Mouse (Mus musculus): ENCODE data around the gene Pou5f1. TPM values are rescaled to one million over a fixed set of nuclear protein-coding genes. Genes with fewer than 3 reads are reported as not detected.
"Not testable (repeated sequence)": the region's sequence is repeated elsewhere in the genome, so short reads cannot be mapped to it uniquely, and the experiment has no call there.

Gene Pou5f1
- 0.13 TPM in 1 of 2 replicates, not detected in the other for polyA plus RNA-seq (2015; fragmentation: Nextera tagmentation; extraction: Ambion mirVana)

- Histone ChIP-seq H3K4me2 (no peak within 1 kb of the TSS), H3K9ac (no peak within 1 kb of the TSS), H3K27me3 (peaks cover 38% of the 10 kb centered on the region), H3K27ac (no peak within 1 kb of the TSS), H3K4me3 (replicated peaks) (no peak within 1 kb of the TSS), H3K36me3 (no peaks in the 10 kb centered on the region), H3K4me1 (0 out of 2 replicates have a peak, but pooled peaks cover 3% of the 10 kb centered on the region), H3K9me3 (replicated peaks) (no peaks in the 10 kb centered on the region)
- no peak for ATAC-seq (replicated peaks; ENCODE audit: low FRiP score)
- WGBS: 43% methylated on average over 13 of the region's 13 CpGs
These were observed at the start of gene Pou5f1 for GRCm38 (mm10) chr17:35505776-35506175. Gene Pou5f1, plus strand, starts transcription at chr17:35506018.

DNA sequence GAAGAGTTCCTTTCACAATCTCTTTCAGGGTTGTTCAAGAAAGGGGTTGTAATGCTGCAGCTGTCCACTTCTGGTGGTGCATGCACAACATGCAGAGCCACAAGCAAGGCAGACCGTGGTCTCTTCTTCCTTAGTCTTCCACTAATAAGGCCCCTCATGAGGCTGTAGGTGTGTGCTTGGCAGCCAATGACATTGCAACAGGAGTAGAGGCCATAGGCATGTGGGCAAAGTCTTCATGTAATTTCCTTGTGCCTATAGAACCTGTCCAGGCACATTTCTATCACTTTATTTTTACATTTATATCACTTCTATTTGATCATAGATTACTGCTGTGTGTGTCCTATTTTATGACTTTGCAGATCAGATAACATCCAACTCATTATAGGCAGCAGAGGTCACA lies 47.6 kb upstream of the Pou5f1 start:
- H3K4me3 ChIP-seq (replicated peaks); H3K4me1 ChIP-seq; H3K4me2 ChIP-seq; H3K36me3 ChIP-seq; H3K9ac ChIP-seq; H3K27me3 ChIP-seq; ATAC-seq (replicated peaks; ENCODE audit: low FRiP score); H3K27ac ChIP-seq; H3K9me3 ChIP-seq (replicated peaks): not testable (repeated sequence)
- WGBS: no CpG with 5 or more reads among the region's 1 CpGs

DNA sequence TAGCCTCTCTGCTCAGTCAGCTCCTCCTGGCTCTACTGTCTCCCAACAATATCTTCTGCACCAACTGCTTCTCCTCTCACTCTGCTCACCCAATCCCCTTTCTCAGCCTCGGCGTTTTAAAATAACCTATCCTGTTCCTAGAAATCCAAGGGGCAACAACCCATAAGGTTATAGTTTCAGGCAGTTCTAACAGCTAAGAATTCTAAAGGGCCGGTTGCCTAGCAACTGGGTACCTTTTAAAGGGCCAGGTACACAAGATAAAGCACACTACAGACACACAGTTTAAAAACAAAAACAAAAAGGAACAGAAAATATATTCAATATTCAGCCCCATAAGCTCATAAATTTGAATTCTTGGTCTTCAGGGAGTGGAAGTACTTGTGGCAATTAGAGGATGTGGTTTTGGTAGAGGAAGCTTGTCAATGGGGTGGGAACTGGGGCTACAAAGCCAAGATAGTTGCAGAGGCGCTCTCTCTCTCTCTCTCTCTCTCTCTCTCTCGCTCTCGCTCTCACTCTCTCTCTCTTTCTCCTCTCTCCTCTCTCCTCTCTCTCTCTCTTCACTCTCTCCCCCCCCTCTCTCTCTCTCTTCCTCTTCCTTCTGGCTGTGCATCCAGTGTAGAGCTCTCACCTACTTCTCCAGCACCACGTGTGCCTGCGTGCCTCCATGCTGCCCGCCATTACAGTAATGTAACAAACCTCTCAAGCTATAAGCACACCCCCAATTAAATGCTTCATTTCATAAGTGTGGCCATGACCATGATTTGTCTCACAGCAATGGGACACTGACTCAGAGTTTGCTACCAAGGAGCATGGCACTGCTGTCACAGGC lies 45.1 kb upstream of the Pou5f1 start:
- not testable (repeated sequence) for H3K36me3 ChIP-seq; H3K4me3 ChIP-seq (replicated peaks); H3K9me3 ChIP-seq (replicated peaks); ATAC-seq (replicated peaks; ENCODE audit: low FRiP score); H3K4me2 ChIP-seq; H3K4me1 ChIP-seq; H3K9ac ChIP-seq; H3K27me3 ChIP-seq; H3K27ac ChIP-seq
- WGBS: 58% methylated on average over 3 of the region's 9 CpGs

- Histone ChIP-seq H3K4me1 (peaks cover 11% of the 10 kb centered on the region), H3K27me3 (peaks cover 24% of the 10 kb centered on the region)
- not testable (repeated sequence) for H3K27ac ChIP-seq; H3K9ac ChIP-seq; H3K9me3 ChIP-seq (replicated peaks); H3K4me2 ChIP-seq; H3K36me3 ChIP-seq; ATAC-seq (replicated peaks; ENCODE audit: low FRiP score); H3K4me3 ChIP-seq (replicated peaks)
- 7% methylated on average over 8 of the region's 8 CpGs for WGBS
These were observed 40.2 kb upstream of the Pou5f1 start for GRCm38 (mm10) chr17:35465651-35466050.

DNA sequence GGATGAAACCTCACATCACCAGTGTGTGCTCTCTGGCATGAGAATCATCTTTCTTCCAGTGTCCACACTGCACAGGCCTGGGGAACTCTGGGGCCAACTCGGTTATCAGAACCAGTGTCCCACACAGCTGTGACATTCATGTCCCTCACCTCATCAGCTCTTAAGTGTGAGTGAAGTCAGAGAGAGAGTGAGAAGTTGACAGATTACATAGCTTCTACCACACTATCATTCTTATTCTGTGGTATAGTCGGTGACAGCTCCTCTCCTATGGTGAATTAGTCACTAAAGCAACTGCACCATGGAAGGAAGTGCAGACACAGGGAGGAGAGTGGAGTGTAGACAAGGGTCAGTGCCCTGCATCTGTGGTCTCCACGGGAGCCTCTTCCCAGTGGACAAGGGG lies 36.9 kb upstream of the Pou5f1 start:
- 54% methylated on average over 3 of the region's 3 CpGs for WGBS
- not testable (repeated sequence) for ATAC-seq (replicated peaks; ENCODE audit: low FRiP score); H3K4me3 ChIP-seq (replicated peaks)

DNA sequence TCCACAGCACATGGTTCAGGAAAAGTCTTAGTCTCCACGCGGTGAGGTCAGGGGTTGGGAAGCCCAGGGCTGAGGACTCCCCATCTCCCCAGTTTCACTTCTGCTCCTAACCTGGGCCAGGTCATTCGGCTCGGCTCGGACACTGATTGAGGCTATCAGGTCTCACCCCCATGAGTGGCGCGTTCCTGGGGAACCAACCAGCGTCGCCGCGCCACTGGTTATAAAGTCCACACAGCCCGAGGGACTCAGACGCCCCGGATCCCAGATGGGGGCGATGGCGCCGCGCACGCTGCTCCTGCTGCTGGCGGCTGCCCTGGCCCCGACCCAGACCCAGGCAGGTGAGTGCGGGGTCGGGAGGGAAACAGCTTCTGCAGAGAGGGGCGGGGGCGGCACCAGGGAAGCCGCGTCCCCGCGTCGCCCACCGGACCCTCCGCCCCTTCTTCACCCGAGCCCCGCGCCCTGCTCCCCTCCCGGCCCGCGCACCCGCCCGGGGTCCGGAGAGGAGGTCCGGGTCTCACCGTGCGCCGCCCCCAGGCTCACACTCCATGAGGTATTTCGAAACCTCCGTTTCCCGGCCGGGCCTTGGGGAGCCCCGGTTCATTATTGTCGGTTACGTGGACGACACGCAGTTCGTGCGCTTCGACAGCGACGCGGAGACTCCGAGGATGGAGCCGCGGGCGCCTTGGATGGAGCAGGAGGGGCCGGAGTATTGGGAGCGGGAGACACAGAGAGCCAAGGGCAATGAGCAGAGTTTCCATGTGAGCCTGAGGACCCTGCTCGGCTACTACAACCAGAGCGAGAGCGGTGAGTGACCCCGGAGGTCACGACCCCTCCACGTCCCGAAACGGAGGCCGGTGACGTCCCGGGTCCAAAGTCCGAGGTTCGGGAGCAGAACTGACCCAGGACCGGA lies 35.7 kb upstream of the Pou5f1 start, which contains the start of gene H2-Q10:
TSS of gene H2-Q10 (plus strand) at position 248 of the 910 bp plus-strand sequence.
- no peak within 1 kb of the TSS for H3K27ac ChIP-seq
- H3K4me1 ChIP-seq: peaks cover 14% of the 10 kb centered on the region
- no peaks in the 10 kb centered on the region for H3K36me3 ChIP-seq
- ATAC-seq (replicated peaks; ENCODE audit: low FRiP score): peak; percentile 22; the same call in 1 of the 2 replicates
- peak within 1 kb of the TSS; percentile 50 for H3K4me3 ChIP-seq (replicated peaks)
- H3K9me3 ChIP-seq (replicated peaks): no peaks in the 10 kb centered on the region
- WGBS: under 1% methylated on average over 80 of the region's 80 CpGs
- peak within 1 kb of the TSS; percentile 32 for H3K9ac ChIP-seq
- peak within 1 kb of the TSS; percentile 93 for H3K4me2 ChIP-seq
- H3K27me3 ChIP-seq: peaks cover 31% of the 10 kb centered on the region

More for the DNA sequence above, 36.9 kb upstream of the Pou5f1 start:
- not testable (repeated sequence) for H3K9ac ChIP-seq; H3K36me3 ChIP-seq; H3K27ac ChIP-seq; H3K9me3 ChIP-seq (replicated peaks); H3K4me2 ChIP-seq
- peaks cover 28% of the 10 kb centered on the region for H3K27me3 ChIP-seq
- peaks cover 14% of the 10 kb centered on the region for H3K4me1 ChIP-seq

DNA sequence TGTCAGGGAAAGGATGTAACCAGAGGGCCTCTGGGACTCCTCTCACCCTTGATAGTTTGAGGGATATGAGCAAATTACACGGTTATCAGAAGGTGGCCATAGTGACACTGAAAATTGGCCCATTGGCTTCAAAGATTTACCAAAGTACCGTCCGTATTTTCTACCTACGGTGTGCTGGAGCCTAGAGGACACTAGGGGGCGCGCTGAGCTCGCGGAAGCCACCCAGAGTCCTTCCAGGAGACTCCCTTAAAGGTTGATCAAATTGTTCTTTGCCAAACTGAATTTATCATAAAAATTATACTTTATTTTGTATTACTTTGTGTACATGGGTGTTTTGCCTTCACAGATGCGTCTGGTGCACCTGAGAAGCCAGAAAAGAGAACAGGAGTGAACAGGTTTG lies 21.8 kb upstream of the Pou5f1 start:
- no peak for ATAC-seq (replicated peaks; ENCODE audit: low FRiP score)
- H3K4me3 ChIP-seq (replicated peaks): no peak overlapping the region
- no peak overlapping the region for H3K9ac ChIP-seq
- H3K9me3 ChIP-seq (replicated peaks): no peaks in the 10 kb centered on the region
- WGBS: under 1% methylated on average over 9 of the region's 9 CpGs
- no peak overlapping the region for H3K4me2 ChIP-seq
- H3K27ac ChIP-seq: no peak overlapping the region
- no peaks in the 10 kb centered on the region for H3K27me3 ChIP-seq
- no peaks in the 10 kb centered on the region for H3K36me3 ChIP-seq
- H3K4me1 ChIP-seq: no peaks in the 10 kb centered on the region

- no peaks in the 10 kb centered on the region for H3K4me1 ChIP-seq
- H3K36me3 ChIP-seq: no peaks in the 10 kb centered on the region
- no peak overlapping the region for H3K4me3 ChIP-seq (replicated peaks)
- no peak overlapping the region for H3K4me2 ChIP-seq
- no peaks in the 10 kb centered on the region for H3K9me3 ChIP-seq (replicated peaks)
- 31% methylated on average over 4 of the region's 4 CpGs for WGBS
- H3K27ac ChIP-seq: no peak overlapping the region
- H3K9ac ChIP-seq: no peak overlapping the region
- no peak for ATAC-seq (replicated peaks; ENCODE audit: low FRiP score)
- no peaks in the 10 kb centered on the region for H3K27me3 ChIP-seq
These were observed 20.1 kb upstream of the Pou5f1 start for GRCm38 (mm10) chr17:35485702-35486101.

DNA sequence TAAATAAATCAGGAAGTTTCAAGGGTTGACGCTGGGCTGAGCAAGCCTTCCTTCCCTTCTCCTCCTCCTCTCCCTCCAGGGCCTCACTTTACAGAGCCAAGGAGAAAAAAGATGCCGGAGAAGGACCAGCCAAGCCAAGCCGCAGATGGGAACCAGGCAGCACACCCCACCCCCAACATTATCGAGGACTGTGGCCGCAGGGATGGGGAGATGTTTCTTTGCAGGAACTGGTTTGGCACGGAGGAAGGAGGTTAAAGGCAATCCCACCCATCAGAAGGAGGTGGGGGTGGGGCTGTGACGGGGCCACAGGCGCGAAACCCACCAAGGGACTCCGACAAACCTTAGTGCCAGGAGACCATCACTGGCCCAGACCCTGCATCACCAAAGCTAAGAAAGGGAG lies 19.1 kb upstream of the Pou5f1 start:
- Histone ChIP-seq H3K4me2 (no peak overlapping the region), H3K4me1 (no peaks in the 10 kb centered on the region)
- no peak for ATAC-seq (replicated peaks; ENCODE audit: low FRiP score)

GRCm38 (mm10) chr17:35488041-35488440 lies 17.8 kb upstream of the Pou5f1 start:
- Histone ChIP-seq H3K9ac (no peak overlapping the region), H3K36me3 (no peaks in the 10 kb centered on the region), H3K4me1 (no peaks in the 10 kb centered on the region), H3K4me2 (no peak overlapping the region), H3K9me3 (replicated peaks) (no peaks in the 10 kb centered on the region), H3K27me3 (no peaks in the 10 kb centered on the region), H3K27ac (no peak overlapping the region), H3K4me3 (replicated peaks) (no peak overlapping the region)
- no peak for ATAC-seq (replicated peaks; ENCODE audit: low FRiP score)
- WGBS: 90% methylated on average over 2 of the region's 2 CpGs

More for the DNA sequence above, 19.1 kb upstream of the Pou5f1 start:
- Histone ChIP-seq H3K9me3 (replicated peaks) (no peaks in the 10 kb centered on the region), H3K9ac (no peak overlapping the region), H3K36me3 (no peaks in the 10 kb centered on the region), H3K27me3 (no peaks in the 10 kb centered on the region), H3K27ac (no peak overlapping the region), H3K4me3 (replicated peaks) (no peak overlapping the region)
- 64% methylated on average over 10 of the region's 10 CpGs for WGBS

DNA sequence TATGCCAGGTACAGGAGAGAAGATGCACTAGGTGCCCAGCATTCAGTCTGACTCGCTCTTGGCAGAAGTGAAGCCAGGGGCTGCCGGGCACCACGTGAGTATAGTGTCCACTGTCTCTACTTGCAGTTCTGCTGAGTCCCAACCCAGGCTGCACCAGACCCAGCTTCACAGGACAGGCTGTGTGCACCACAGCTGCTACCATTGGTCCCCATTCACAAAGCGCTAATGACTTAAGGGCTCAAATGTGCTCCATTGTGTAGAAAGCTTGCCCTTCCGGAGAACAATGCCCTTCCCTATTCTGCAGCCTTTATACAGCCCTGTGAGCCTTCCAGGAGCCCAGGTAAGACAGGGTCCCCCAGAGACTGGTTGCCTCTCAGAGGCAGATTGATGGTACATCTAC lies 15.5 kb upstream of the Pou5f1 start:
- Histone ChIP-seq H3K9ac (no peak overlapping the region), H3K4me2 (no peak overlapping the region), H3K27me3 (no peaks in the 10 kb centered on the region), H3K36me3 (no peaks in the 10 kb centered on the region), H3K4me1 (no peaks in the 10 kb centered on the region), H3K4me3 (replicated peaks) (no peak overlapping the region), H3K27ac (no peak overlapping the region), H3K9me3 (replicated peaks) (no peaks in the 10 kb centered on the region)
- 61% methylated on average over 5 of the region's 5 CpGs for WGBS
- no peak for ATAC-seq (replicated peaks; ENCODE audit: low FRiP score)

GRCm38 (mm10) chr17:35497124-35497523 lies 8.7 kb upstream of the Pou5f1 start:
- H3K36me3 ChIP-seq: no peaks in the 10 kb centered on the region
- H3K4me2 ChIP-seq: no peak overlapping the region
- no peaks in the 10 kb centered on the region for H3K27me3 ChIP-seq
- no peaks in the 10 kb centered on the region for H3K9me3 ChIP-seq (replicated peaks)
- WGBS: 95% methylated on average over 7 of the region's 7 CpGs
- no peaks in the 10 kb centered on the region for H3K4me1 ChIP-seq
- H3K27ac ChIP-seq: no peak overlapping the region
- H3K9ac ChIP-seq: no peak overlapping the region
- no peak overlapping the region for H3K4me3 ChIP-seq (replicated peaks)
- no peak for ATAC-seq (replicated peaks; ENCODE audit: low FRiP score)
